Mouse (Mus musculus) spleen, embryonic (tissue): ENCODE results near the gene Sgcb.

Experiments
- CTCF ChIA-PET: fragments of 350-600 bp; sonication (Branson Sonifier 250); formaldehyde crosslinking; loops from one replicate; lab custom pipeline; 2022; lab: Charles Lee

Gene Sgcb

DNA sequence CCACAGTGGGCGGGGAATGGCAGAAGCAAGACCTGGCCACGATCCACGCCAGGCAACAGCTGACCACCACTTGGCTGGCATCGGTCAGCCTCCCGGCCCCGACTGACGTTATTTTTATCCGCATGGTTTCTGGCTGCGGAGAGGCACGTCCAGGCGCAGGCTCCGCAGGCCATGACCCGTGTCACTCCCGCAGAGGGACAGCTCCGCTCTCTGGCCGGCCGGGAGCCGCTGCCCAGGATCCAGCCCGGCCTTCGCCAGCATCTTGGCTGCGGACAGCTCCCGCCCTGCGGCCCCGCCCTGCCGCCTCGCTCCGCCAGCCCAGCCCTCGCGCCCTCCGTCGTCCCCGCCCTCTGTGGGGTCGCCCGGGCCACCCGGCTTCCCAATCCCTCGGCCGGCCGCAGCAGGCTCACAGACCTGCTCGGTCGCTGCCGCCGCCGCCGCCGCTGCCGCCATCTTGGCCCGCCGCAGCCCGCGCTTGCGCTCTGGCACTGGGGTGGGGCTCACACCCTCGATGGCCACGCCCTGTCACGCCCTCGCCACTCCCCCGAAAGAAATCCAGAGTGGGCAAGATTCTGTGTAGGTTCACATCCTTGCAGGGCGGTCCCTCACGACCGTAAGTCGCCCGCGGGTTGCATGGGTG is at the start of gene Sgcb:
TSS of gene Sgcb (minus strand) at position 530 of the 640 bp plus-strand sequence.
- CTCF ChIA-PET, result interaction anchor here (0.8 to 1.1 kb wide), 2 partner anchors 10 to 14 kb away, joined by 3 read pairs; no protein-coding TSS in a partner anchor

GRCm38 (mm10) chr5:73694254-73695015 is 46.8 kb upstream of the Sgcb start:
- CTCF ChIA-PET, result no interaction called here

DNA sequence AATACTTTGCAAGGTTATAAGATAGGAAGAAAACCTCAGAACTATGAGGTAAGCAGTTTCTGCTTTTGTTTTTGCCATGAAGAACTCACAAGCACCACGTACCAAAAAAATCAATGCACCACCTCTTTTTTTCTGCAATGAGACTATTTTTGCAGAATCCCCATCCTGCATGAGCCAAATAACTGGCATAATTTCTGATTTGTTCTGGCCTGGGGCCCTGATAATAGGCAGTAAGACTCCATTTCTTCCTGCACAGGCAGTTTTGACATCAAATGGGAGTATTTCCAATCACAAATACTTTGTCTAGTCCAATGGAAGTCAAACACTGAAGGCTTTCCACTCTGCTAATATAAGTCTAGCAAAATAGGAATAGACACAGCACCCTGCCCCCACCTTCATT is 46.2 kb upstream of the Sgcb start:
- CTCF ChIA-PET, result no interaction called here

DNA sequence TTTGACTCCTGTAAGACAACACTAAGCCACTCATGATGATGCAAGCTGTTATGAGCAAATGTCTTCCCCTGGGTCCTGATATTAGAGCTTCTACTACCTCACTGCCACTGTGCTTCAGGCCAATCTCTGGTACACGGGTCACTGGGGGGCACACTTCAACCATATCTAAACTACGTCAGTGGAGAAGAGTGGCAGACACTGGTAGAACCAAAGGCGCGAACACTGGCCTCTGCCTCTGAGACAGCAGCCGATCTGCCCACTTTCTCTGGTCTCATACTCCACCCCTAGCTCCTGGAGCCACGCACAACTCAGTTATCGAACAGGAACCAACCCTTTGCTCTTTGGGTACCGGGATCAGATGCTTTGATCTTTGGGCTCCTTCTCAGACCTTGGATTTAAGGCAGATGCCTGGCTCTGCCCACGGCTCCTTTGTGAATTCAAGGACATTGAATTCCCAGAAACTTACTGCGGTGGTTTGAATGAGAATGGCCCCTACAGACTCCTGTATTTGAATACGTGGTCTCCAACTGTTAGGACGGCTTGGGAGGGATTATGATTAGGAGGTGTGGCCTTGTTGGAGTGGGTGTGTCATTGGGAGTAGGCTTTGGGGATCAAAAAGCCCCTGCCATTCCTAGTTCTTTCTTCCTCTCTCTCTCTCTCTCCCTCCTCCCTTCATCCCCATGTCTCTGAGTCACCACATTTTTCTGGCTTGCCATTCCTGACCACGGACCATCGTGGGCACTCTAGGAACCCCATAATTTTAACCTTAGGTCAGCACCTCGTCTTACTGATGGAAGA is 44.3 kb upstream of the Sgcb start:
- CTCF ChIA-PET, result no interaction called here

GRCm38 (mm10) chr5:73690146-73690545 is 42.6 kb upstream of the Sgcb start:
- CTCF ChIA-PET, result no interaction called here

DNA sequence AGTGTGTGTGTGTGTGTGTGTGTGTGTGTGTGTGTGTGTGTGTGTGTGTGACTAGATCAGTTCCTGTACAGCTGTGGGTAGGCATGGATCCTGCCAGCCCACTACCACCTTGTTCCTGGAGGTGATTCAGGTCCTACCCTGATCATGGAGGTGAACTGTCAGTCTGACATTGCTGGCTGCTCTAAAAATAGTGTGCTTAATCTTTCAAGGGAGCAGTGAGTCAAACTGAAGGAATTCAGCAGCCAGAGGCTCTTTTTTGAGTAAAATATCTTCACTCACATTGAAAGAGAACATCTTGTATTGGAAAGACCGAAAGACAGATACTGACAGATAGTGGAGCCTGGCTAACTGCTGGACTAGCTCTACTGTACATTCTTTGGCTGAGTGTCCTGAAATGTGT is 41.0 kb upstream of the Sgcb start:
- CTCF ChIA-PET, result no interaction called here

GRCm38 (mm10) chr5:73686149-73686548 is 38.6 kb upstream of the Sgcb start:
- CTCF ChIA-PET, result no interaction called here

GRCm38 (mm10) chr5:73683706-73684409 is 36.3 kb upstream of the Sgcb start:
- CTCF ChIA-PET, result interaction anchor here (0.5 kb wide), 1 partner anchor 649 kb away, joined by 8 read pairs; no protein-coding TSS in a partner anchor

DNA sequence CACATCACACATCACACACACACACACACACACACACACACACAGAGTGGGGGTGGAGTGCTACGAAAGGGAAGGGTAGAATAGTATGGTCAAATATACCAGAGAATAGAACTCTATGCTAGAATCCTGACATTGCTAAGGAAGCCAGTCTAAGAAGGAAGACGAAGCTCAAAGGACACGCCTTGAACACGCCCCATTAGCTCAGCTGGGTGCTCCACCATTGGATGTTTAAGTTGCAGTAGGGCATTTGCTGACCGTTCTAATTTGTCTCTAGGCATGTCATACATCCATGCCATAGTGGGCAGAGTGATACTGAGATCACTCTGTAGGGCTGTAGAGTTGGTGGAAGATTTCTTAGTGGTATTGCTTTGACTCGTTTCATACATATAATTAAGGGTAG is 35.6 kb upstream of the Sgcb start:
- CTCF ChIA-PET, result interaction anchor here (0.5 kb wide), 1 partner anchor 649 kb away, joined by 8 read pairs; no protein-coding TSS in a partner anchor

- CTCF ChIA-PET, result no interaction called here
These were observed 29.0 kb upstream of the Sgcb start for GRCm38 (mm10) chr5:73676626-73677025.

DNA sequence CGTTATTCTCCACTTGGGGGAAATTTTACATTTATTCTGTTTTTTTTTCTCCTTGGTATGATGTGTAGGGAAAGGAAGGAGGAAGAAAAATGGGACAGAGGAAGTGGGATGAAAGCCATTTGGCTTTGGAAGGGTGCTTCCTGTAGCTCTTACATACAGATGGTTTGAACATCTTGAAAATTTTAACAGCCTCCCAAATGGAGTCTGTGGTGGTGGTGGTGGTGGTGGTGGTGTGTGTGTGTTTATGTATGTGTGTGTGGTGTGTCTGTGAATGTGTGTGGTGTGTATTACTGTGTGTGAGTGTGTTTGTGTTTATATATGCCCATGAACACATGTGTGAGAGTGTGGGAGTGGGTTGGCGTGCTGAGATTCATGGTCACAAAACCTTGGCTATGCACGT is 28.0 kb upstream of the Sgcb start:
- CTCF ChIA-PET, result no interaction called here

GRCm38 (mm10) chr5:73669386-73669785 is 21.8 kb upstream of the Sgcb start:
- CTCF ChIA-PET, result no interaction called here

DNA sequence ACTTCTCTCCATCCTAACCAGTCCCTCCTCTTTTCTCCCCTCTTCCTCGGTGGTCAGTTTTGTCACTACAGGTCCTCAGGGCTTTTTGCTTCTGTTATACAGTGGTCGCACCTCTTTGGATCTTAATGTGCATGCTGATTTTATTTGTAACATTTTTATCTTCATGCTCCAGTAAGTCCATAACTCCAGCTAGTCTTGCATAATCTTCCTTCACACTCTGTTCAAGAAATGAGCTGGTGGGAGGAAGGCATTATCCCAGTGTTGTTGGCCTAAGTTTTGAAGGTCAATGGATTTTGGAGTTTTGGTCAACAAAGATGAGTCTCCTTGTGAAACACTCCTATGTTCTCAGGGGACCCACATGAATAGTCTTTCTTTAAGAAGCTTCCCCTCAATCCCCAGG is 20.3 kb upstream of the Sgcb start:
- CTCF ChIA-PET, result no interaction called here

DNA sequence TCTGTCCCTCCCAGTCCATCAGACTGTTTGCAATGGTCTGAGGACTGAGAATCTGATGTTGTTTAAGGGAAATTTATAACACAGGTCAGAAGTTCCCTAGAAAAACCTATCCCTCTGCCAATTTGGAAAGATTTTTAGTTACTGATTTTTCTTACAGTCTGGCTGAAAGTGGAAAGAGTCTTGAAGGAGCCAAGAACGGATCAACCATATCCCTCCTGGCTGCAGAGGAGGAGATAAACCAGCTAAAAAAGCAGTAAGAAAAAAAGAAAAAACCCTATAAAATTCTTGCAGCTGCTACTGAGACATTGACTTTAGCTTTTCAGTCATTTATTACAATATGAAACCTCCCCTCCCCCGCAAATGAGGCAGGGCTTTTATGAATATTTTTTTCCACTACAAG is 19.1 kb upstream of the Sgcb start:
- CTCF ChIA-PET, result no interaction called here

- CTCF ChIA-PET, result no interaction called here
These were observed 4.2 kb upstream of the Sgcb start for GRCm38 (mm10) chr5:73651855-73652201.

- CTCF ChIA-PET, result no interaction called here
These were observed 3.7 kb upstream of the Sgcb start, which contains the start of gene Spata18 for GRCm38 (mm10) chr5:73651061-73651854. Gene Spata18 (plus strand): TSS chr5:73651379.

- CTCF ChIA-PET, result no interaction called here
These were observed 2.9 kb upstream of the Sgcb start for GRCm38 (mm10) chr5:73650365-73650964.

GRCm38 (mm10) chr5:73642091-73642490 is 5.5 kb downstream of the Sgcb start:
- CTCF ChIA-PET, result interaction anchor here (0.5 to 0.7 kb wide), 3 partner anchors 58 to 734 kb away, joined by 4 to 8 read pairs (median 6); no protein-coding TSS in a partner anchor

- CTCF ChIA-PET, result no interaction called here
These were observed 6.5 kb downstream of the Sgcb start for GRCm38 (mm10) chr5:73641058-73641457.
